Mouse (Mus musculus): ENCODE measurements around the gene Plekhg5.

The Plekhg5 gene

DNA sequence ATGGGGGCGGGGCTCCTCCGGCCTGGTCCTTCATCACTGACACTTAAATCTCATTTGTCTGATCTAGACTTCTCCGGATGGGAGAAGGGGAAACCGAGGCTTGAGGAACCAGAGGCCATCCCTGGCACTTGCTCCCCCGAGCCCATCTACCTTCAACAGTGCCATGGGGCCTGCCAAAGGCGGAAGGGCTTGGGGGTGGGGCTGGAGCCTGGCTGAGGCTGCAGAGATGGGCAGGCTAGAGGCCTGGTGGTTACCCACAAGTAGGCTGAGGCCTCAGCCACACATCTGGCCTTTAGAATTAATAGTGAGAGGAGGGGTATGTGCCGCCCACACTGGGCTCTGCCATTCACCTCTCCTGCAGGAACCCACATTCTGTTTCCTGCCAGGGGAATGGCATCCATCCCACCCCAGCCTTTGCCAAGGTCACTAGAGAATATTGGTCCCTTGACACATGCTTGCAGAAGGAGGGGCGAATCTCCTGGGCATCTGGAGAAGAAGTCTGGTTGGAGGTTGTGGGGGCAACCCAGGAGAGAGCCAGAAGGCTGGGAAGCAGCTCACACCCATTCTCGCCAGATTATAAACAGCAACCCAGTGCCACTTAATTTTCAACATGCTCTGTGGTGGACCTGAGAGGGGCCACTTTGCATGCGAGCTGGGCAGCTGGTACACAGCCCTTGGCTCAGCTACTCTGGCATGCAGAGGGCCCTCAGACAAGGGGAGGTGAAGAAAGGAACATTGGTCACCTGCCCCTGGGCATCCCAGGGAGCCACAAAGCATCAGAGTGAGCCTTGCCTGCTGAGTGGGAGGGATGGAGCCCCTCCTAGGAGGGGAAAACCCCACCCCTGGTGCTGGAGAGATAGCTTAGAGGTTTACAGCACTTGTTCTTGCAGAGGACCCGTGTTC lies 1.6 kb upstream of the Plekhg5 start:
- no peak for DNase-seq (ENCODE audit: low spot score in 2 of 2)

DNA sequence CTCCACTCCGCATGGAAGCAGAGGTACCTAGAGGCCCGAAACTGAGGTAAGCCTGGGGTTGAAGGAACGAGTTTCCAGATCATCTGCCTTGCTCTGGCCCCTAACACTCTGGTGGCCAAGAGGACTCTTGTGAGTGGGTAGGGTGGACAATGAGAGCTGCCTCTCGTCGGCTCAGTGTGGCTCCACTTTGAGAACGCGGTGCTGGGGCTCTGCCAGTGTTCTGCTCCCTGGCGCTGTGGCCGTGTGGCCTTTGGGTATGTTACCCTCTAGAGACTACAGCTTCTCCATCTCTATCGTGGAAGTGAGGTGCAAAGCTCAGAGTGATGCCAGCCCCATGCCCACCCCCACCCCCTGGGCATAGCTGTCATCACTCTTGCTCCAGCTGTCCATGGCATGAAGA lies 357 bp downstream of the Plekhg5 start:
- no peak for DNase-seq (ENCODE audit: low spot score in 2 of 2)

DNA sequence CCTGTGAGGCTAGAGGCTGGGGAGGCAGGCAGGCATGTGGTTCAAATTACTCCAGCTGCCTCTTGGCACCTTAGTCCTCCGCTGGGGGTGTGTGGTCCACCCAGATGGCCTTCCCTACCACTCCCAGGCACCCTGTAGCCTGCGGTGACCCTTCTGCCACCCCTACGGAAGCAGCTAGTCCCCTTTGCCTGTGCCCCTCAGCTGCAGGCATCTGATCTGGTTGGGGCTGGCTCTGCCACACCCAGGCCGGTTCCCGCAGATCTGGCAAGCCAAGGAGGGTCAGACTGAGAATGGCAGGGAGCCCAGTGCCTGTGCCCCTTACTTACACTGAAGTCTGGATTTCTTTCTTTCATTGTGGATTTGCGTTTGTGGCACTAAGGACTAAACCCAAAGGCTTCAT lies 1.4 kb downstream of the Plekhg5 start:
- DNase-seq (ENCODE audit: low spot score in 2 of 2) = no peak

DNA sequence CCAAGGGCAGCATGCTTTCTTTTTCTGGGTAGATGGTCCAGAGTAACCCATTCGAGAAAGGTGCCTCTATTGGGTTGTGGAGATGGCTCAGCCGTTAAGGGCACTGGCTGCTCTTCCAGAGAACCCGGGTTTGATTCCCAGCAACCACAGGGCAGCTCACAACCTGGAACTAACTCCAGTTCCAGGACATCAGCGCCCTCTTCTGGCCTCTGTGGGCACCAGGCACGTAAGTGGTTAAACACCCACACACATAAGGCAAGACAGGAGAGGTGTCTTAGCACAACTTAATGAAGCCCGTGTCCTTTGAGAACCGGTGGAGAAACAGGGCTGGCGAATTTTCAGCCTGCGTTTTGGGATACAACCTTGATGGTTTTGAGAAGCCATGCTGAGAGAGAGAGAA lies 2.2 kb downstream of the Plekhg5 start:
- DNase-seq (ENCODE audit: low spot score in 2 of 2) = no peak

DNA sequence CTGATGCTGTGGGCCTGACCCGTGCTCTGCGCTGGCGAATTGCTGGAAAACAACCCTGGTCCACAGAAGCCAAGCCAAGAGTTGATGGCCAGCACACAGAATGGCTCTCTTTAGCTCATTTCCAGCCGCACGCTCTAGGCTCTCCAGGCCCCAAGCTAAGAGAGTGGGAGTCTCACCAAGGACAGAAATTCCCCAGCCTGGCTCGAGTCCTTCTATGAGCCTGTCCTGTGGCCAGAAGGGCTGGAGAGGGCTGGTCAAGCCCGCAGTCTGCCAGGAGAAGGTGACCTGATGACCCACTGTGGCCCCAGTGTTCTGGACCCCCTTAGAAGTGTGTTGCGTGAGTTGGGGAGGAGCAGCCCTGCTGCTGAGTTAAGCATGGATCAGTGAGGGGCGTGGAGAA lies 4.9 kb downstream of the Plekhg5 start:
- no peak for DNase-seq (ENCODE audit: low spot score in 2 of 2)

DNA sequence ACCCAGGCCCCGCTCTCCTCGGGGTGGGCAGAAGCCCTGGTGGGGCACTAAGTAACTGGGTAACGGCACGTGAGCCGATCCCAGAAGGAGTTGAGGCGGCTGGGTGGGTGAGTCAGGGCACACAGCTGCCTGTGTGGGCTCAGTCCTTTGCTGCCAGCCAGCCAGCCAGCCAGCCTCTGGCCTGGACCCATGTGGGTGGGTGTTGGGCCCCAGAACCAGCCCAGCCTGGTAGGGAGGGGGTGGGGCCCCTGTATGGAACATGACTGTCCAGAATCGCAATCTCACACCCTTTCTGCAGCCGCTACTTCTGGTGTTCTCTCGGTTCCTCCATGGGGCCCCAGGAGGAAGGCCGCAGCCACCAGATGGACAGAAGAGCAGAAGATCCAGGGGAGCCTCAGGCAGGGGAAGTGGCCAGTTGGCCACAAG lies 5.8 kb downstream of the Plekhg5 start:
- no peak for DNase-seq (ENCODE audit: low spot score in 2 of 2)

DNA sequence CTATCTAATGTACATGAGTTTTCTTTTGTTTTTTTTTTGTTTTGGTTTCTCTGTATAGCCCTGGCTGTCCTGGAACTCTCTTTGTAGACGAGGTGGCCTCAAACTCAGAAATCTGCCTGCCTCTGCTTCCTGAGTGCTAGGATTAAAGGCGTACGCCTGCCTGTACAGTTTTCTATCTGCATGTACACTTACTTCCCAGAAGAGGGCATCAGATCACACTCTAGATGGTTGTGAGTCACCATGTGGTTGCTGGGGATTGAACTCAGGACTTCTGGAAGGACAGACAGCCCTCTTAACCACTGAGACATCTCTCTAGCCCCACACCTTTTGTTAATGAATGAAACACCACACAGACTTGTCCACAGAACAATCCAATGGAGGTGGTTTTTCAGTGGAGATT lies 7.0 kb downstream of the Plekhg5 start:
- no peak for DNase-seq (ENCODE audit: low spot score in 2 of 2)

DNA sequence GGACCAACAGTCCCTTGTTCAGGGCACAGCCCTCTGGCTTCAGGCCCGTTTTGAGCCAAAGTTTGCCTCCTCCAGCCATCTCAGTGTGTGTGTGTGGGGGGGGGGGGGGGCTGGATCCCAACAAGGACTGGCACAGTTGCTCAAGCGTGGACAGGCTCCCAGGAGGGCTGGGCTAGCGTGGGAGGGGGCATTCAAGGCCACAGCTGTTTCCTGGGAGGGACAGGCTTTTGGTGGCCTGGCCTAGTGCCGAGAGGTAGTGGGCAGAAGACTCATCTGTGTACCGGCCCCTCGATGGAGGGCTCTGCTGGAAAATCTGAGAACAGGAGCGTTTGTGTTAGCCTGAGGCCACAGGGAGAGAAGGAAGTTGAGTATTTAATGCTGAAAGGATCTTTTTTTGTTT lies 7.6 kb downstream of the Plekhg5 start:
- no peak for DNase-seq (ENCODE audit: low spot score in 2 of 2)

DNA sequence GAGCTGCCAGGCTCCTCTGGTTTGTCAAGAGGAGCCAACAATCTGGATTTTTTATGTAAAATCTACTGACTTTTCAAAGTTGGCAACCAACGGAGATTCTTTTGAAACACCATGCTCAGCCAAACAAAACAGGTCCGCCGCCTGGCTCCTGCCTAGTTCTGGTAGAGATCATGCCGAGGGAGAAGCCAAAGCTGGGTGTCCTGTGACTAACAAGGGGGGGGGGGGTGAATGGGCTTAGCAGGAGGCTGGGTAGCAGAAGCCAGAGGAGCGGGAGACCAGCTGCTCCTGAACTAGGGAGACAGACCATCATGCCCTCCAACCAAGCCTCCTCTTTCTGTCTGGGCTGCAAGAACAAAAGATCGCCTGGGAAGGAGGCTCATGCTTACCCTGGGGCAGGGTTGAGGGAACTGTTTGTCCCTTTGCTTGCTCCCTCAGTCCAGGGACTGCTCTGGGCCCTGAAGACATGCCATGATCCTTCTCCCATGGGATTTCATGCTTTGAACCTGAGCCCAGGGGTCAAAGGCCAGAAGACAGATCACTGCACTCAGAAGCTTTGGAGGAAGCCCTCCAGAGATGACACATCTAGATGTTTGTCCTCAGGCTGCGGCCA lies 11.4 kb downstream of the Plekhg5 start:
- DNase-seq (ENCODE audit: low spot score in 2 of 2) = no peak

DNA sequence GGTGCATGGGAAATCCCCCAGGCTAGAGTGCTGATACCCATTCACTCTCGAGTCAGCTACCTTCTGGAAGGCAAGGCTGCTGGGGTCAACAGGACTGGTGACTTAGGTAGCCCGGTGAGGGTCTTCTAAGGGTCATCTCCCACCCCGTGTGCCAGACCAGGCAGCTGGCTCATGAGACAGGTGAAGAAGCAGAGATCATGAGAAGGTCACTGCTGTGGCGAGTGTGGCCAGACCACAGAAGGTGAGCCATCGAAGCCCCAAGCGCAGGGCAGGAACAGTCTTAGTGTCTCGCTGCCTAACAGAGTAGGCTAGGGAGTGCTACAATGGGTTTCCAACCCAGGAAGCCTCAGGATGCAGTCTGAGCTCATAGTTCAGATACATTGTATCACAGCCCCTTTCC lies 12.3 kb downstream of the Plekhg5 start:
- no peak for DNase-seq (ENCODE audit: low spot score in 2 of 2)

DNA sequence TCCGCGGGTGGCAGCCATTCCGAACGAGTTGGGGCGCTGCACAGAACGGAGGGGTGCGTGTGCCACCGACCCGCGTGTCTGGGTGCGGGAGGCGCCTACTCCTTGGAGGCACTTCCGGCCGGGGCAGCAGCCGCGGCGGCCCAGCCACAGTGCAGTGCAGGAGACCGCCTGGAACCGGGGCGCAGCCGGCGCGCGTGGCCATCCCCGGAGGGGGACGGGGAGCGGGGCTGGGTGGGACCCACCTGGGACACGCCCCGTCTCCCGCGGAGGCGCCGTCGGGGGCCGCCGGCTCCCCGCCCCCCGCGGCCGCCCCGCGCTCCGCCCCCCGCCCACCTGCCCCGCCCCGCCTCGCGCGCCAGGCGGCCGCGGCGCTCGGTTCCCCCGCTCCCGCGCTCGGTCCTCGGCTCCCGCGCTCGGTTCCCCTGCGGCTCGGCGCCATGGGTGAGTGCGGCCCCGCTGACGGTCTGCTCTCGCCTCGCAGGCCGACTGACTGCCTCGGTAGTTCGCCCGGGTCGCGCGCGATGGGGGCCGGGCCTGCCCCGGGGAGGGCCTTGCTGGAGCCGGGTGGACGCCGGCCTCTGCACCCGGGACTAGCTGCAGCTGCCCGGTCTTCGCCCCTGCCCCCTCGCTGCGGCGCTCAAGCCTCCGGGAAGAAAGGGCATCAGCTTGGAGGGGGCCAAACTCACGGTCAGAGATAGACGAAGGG lies 14.4 kb downstream of the Plekhg5 start:
- DNase-seq (ENCODE audit: low spot score in 2 of 2) = peak in 1 of 2 experiments; percentile 31

DNA sequence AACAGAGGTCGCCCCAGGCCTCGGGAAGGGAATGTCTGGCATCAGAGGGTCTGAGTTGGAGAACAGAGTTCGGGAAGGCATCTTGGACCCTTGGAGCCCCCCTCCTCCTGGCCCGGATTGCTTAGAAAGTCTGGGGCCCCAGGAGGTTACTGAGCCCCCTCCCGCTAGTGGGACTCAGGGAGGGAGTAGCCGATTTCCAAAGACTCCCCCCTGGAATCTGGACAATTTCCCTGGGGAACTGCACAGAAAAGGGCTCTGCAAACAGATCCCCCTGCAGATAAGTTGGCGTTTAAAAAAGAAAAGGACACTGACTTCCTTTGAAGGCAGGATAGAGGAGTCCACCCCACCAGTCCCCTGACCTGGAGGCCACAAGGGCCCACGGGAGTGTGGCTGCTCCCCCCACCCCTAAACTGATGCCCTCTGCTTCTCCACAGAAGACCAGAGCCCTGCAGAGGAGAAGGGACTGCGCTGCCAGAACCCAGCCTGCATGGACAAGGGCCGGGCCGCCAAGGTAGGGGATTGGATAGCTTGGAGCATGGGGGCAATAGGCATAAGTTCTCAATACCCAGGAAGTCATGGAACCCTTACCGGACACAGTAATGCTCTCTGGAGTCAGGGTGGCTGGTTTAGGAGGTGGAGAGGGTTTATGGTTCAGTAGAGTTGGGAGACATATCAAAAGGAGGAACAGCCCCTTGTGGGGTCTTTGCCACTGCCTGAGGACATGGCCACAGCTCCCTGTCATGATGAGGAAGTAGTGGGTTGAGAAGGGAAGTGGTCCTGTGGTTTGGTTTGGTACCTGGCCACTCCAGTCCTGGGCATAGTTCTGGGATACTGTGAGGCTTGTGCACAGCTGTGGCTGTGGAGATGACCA lies 15.1 kb downstream of the Plekhg5 start:
- DNase-seq (ENCODE audit: low spot score in 2 of 2) = no peak

DNA sequence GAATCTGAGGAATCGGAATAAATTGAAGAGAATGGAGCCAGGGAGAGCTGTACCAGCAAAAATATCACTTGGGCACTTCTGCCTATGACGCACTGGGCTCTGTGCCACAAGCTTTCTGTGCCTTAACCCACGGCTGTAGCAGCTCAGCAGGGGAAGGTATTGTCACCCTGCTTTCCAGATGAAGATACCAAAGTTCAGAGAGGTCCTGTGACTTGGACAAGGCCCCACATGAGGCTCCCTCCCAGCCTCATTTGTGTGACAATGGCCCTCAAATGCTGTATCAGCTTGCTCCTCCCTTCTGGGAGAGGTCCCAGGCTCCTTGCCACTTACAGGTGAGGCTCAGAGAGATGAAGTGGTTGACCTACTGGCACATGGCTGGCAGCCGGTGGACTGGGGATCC lies 15.8 kb downstream of the Plekhg5 start:
- DNase-seq (ENCODE audit: low spot score in 2 of 2) = no peak

DNA sequence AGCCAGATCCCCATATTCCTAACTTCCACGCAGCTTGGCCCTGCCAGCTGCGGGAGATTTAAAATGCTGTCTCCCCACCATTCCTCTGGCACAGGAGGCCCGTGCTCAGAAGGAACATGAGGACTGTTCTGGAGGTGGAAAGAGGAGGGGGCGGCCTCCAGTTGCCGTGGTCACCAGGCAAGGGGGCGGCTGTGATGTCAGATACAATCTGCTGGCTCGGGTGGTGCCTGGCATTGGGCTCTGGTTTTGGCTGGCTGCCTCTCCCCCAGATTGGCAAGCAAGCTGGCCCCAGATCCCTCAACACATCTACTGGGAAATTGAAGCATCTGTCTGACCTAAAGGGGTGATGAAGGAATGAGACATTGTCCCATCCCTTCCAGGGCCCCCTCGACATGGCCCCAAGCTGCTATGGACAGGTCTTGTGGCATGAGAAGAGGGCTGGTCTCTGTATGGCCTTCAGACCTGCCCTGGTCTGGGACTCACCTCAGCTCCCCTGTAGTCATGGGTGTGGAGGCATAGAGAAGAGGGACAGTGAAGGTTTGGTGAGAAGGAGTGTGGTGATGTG lies 16.3 kb downstream of the Plekhg5 start:
- DNase-seq (ENCODE audit: low spot score in 2 of 2) = no peak

DNA sequence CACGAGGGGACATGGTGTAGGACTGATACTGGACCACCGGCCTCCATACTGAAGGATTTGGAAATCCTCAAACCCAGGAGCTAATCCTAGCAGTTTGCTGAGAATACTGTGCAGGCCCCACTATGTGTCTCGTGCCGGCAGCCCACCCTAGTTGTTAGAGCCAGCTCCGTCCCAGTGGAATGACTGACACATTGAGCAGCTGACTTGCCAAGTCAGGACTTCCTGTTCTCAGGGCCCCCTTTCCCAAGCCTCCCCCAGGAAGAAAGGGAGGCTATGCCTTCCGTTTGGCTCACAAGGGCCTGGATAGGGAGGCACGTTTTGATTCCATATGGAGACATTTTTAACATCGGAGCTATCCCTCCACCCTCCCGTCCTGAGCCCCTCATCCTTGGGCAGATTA lies 17.9 kb downstream of the Plekhg5 start:
- DNase-seq (ENCODE audit: low spot score in 2 of 2) = no peak

DNA sequence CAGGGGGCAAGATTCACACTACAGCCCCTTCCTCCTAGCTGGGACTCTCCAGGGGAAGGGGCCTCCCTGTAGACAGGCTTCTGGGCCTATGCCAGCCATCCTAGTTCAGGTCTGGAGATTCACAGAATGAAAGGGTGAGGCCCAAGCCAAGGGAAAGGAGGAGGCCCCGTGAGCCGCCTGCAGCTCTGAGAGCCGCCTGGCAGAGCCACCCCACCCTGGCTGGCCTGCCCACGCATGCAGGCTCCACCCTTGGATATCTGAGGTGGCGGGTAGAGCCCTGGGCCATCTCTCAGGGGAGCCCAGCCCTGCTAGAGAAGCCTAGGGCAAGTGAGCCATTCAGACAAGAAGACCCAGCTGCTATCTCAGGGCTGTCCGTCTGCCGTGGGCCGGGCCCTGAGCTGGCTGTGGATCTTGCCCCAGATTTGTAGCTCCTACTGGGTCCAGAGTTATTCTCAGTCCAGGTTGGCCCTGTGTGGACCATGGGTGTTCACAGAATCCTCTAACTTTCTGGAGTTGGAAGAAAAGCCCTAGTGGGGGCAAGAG lies 20.5 kb downstream of the Plekhg5 start:
- peak; percentile 47 to 52 for DNase-seq (ENCODE audit: low spot score in 2 of 2)

DNA sequence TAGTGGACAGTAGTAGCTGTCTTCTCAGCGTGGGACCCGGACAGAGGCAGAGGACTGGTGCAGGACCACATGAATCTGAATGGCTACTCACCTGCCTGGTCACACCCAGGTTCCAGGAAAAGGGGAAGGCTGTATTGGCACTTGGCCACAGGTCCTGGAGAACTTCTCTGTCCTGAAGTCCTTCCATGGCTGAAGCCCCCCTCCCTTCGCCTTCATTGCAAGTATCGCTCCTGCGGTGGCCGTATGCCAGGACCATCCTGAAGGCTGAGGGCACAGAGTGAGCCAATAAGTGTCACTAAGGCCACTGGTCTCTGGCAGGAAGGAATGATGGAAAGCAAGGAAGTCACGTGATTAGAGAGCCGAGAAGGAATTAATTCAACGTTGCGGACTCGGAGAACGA lies 21.9 kb downstream of the Plekhg5 start:
- no peak for DNase-seq (ENCODE audit: low spot score in 2 of 2)

DNA sequence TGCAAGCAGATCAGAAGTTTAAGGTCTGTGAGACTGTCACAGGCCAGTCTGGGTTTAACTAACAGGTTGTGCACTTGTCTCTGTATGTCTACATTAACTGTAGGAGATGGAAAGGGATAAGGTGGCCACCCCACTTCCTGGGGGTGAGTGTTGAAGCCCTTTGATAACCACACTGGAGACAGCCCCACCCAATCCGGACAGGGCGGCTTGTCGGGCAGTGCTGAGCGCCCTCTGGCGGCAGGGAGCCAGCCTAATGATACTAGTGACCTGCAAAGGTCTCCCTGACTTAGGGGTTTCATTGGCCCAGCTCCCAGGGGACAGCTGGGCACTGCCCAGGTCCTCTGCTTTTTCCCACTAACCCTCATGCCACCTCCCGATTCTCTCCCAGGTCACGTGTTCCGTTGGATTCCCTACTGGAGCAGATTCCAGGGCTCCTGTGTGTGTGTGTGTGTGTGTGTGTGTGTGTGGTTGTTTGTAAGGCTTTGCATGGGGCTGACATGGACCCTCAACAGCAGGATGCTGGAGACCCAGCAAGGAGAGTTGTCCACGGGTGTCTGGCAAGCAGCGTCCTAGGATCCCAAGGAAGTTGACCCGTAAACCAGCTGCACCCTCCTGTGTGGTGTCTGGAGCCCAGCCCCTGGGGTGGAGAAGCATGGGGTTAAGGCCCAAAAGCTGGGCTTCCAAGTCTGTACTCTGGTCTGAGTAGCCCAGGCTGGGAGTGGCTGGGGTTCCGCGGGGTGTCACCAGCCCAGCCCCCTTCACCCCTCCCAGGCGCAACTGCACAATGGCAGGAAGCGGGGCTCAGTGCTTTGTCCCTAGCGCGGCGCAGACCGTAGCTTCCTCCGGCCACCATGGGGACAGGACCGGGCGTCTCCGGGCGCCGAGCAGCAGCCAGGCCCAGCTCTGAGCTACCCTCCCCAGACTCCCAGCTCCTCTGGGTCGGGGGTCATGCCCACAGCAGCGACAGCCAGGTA lies 23.9 kb downstream of the Plekhg5 start:
- DNase-seq (ENCODE audit: low spot score in 2 of 2) = peak; percentile 74 to 85

DNA sequence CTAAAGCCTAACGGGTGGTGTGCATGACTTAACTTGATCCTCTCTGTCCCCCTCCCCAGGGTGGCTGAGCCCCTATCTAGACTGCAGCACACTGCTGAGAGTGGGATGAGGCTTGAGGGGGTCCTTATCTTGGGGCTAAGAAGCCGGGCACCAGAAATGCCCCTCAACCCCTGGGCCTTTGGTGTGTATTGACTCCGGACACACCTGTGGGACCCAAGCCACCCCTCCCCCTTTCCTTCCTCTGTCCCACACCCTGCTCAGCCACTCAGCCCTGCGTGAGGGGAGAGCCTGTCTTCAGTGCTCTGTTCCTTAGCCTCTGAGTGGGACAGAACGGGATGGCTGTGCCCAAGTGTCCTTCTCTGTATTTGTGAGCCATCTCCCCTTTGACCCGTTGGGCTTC lies 24.6 kb downstream of the Plekhg5 start:
- DNase-seq (ENCODE audit: low spot score in 2 of 2) = no peak
